Mouse (Mus musculus): ENCODE measurements at regions not wholly inside any gene's neighbourhood (a gene's known extent, or its start where the extent isn't known, plus 50 kb on each side); places are given as distances from the start of the nearest gene placed in this dataset.

GRCm38 (mm10) chr2:178949103-178949502, 493.1 kb upstream of the Cdh4 start:
- DNase-seq: no peak

- DNase-seq: no peak
Observed at GRCm38 (mm10) chr2:178950304-178950703, 491.9 kb upstream of the Cdh4 start.

GRCm38 (mm10) chr2:178954420-178955067, 487.7 kb upstream of the Cdh4 start:
- no peak for DNase-seq

GRCm38 (mm10) chr2:178958829-178959228, 483.4 kb upstream of the Cdh4 start:
- no peak for DNase-seq

GRCm38 (mm10) chr2:178959603-178960002, 482.6 kb upstream of the Cdh4 start:
- no peak for DNase-seq

- no peak for DNase-seq
Observed at GRCm38 (mm10) chr2:178967584-178968365, 474.5 kb upstream of the Cdh4 start.

- no peak for DNase-seq
Observed at GRCm38 (mm10) chr2:178969732-178970131, 472.5 kb upstream of the Cdh4 start.

GRCm38 (mm10) chr2:178975366-178975765, 466.9 kb upstream of the Cdh4 start:
- no peak for DNase-seq

GRCm38 (mm10) chr2:178976046-178976445, 466.2 kb upstream of the Cdh4 start:
- no peak for DNase-seq

- no peak for DNase-seq
Observed at GRCm38 (mm10) chr2:178976495-178976894, 465.7 kb upstream of the Cdh4 start.

- DNase-seq: no peak
Observed at GRCm38 (mm10) chr2:178979451-178979850, 462.8 kb upstream of the Cdh4 start.

GRCm38 (mm10) chr2:178981736-178982502, 460.3 kb upstream of the Cdh4 start:
- no peak for DNase-seq

GRCm38 (mm10) chr2:178983801-178984200, 458.4 kb upstream of the Cdh4 start:
- no peak for DNase-seq

- no peak for DNase-seq
Observed at GRCm38 (mm10) chr2:178987935-178988334, 454.3 kb upstream of the Cdh4 start.

GRCm38 (mm10) chr2:178989291-178989690, 452.9 kb upstream of the Cdh4 start:
- no peak for DNase-seq

- no peak for DNase-seq
Observed at GRCm38 (mm10) chr2:178989784-178990183, 452.4 kb upstream of the Cdh4 start.

GRCm38 (mm10) chr2:178990959-178991358, 451.3 kb upstream of the Cdh4 start:
- no peak for DNase-seq

GRCm38 (mm10) chr2:178992334-178993116, 449.7 kb upstream of the Cdh4 start:
- DNase-seq: no peak

GRCm38 (mm10) chr2:178997921-178998320, 444.3 kb upstream of the Cdh4 start:
- no peak for DNase-seq

GRCm38 (mm10) chr2:179000448-179001081, 441.7 kb upstream of the Cdh4 start:
- DNase-seq: no peak

- no peak for DNase-seq
Observed at GRCm38 (mm10) chr2:179007766-179008165, 434.5 kb upstream of the Cdh4 start.

- no peak for DNase-seq
Observed at GRCm38 (mm10) chr2:179013891-179014593, 428.2 kb upstream of the Cdh4 start.
